Mouse (Mus musculus): ENCODE measurements around the gene Srrm4.

Srrm4 gene

DNA sequence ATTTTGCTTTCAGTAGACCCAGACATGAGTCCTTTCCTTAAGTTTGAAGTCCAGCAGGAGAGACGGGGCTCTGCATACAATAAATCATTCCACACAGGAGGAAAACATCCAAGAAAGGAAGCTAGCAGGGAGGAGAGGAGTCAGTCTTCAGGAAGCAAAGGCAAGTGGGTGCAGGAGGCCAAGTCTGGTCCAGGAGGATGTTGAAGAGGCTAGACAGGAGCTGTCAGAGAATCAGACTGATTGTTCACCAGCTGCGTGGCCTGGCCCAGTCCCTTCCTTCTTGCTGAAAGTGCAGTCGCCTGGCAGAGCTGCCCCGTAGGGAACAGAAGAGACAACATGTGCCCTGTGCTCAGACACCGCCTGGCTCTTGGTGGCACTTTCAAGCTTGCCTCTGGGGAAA lies 100.8 kb downstream of the Srrm4 start:
- DNase-seq (ENCODE audit: low spot score): no peak

DNA sequence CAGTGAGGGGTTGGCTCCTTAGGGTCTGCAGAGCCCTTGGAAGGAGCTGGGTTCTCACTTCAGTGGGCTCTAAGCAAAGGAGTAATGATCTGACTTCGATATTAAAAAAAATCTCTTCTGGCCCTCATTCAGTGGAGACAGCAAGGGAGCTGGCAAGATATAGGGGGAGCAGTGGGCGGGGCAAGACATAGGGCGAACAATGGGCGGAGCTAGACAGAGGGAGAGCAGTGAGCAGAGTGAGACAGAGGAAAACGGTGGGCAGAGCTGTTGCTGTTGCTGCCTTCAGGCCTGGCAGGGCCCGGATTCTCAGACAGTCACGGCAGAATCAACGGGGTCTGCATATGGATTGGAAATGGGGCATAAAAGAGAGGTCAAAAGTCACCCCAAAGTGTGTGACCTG lies 102.0 kb downstream of the Srrm4 start:
- DNase-seq (ENCODE audit: low spot score): no peak

- DNase-seq (ENCODE audit: low spot score): no peak
These were observed 105.5 kb downstream of the Srrm4 start for GRCm38 (mm10) chr5:116486135-116486534.

- DNase-seq (ENCODE audit: low spot score): peak; percentile 66
These were observed 106.5 kb downstream of the Srrm4 start for GRCm38 (mm10) chr5:116485069-116485468.

DNA sequence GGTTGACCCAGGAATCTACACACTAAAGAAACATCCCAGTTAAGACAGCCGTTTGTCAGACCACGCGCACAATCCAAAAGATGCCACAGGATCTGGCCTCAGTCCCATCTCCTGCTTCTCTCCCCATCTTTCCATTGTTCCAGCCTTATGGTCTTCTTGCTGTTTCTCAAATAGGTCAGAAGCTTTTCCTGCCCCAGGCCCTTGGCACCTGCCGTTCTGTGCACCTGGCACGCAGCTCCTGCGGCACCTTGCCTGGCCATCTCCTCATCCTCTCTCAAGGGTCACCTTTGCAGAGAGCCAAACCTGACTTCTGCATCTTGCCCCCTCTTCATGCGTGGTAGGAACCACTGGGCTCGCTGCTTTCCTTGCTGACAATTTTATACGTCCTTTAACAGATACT lies 107.4 kb downstream of the Srrm4 start:
- no peak for DNase-seq (ENCODE audit: low spot score)

GRCm38 (mm10) chr5:116478607-116479371 lies 112.8 kb downstream of the Srrm4 start:
- DNase-seq (ENCODE audit: low spot score): no peak

GRCm38 (mm10) chr5:116476006-116476405 lies 115.6 kb downstream of the Srrm4 start:
- no peak for DNase-seq (ENCODE audit: low spot score)

GRCm38 (mm10) chr5:116461354-116462042 lies 130.1 kb downstream of the Srrm4 start:
- no peak for DNase-seq (ENCODE audit: low spot score)

GRCm38 (mm10) chr5:116459970-116460369 lies 131.6 kb downstream of the Srrm4 start:
- DNase-seq (ENCODE audit: low spot score): no peak

DNA sequence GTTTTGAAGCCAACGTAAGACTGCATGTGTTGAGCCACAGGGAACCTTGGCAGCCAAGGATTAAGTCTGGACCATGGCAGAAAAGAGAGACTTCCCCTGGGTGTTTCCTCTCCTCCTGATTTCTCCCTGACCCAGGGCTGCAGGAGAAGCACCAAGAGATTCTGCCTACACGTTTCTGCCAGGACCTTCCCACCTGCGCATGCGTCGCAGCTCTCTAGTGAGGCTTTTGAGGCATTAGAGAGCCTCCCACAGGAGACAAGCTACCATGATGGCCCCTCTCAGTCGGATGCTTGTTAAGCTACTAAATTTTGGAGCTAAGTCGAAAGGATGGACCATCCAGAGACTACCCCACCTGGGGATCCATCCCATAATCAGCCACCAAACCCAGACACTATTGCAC lies 133.8 kb downstream of the Srrm4 start:
- no peak for DNase-seq (ENCODE audit: low spot score)

DNA sequence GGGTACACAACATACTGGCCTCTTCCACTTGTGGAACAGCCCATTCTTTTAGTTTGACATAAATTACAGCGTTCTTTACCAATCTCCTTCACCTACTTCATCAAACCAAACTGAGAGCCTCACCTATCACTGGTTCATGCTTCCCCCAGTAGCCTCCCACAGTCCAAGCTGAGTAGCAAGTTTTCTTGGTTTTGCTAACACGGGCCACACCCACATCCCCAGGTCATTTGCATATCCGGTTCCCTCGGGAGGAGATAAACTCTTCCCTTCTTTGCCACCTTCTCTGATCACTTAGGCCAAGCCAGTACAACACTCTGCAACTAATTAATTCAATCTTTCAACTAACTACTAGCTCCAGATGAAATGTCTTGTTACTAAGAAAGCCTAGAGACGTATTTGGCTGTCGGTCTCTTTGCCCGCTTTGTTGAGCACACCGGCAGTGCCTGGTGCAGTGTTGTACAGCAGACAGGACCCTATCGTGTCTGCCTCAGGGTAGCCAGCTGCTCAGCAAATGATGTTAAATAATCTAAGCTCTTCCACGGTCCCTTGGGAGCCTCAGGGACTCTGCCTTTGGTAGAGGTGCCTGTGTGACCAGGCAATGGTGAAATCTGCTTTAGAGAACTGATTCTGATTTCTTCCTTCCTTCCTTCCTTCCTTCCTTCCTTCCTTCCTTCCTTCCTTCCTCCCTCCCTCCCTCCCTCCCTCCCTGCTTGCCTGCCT lies 134.7 kb downstream of the Srrm4 start:
- no peak for DNase-seq (ENCODE audit: low spot score)

- DNase-seq (ENCODE audit: low spot score): peak; percentile 51
These were observed 138.2 kb downstream of the Srrm4 start for GRCm38 (mm10) chr5:116453401-116453851.

- DNase-seq (ENCODE audit: low spot score): peak; percentile 27
These were observed 140.7 kb downstream of the Srrm4 start for GRCm38 (mm10) chr5:116450901-116451300.

GRCm38 (mm10) chr5:116449522-116450225 lies 141.9 kb downstream of the Srrm4 start:
- DNase-seq (ENCODE audit: low spot score): no peak

GRCm38 (mm10) chr5:116448409-116449191 lies 143.0 kb downstream of the Srrm4 start:
- no peak for DNase-seq (ENCODE audit: low spot score)

GRCm38 (mm10) chr5:116447821-116448350 lies 143.7 kb downstream of the Srrm4 start:
- no peak for DNase-seq (ENCODE audit: low spot score)

DNA sequence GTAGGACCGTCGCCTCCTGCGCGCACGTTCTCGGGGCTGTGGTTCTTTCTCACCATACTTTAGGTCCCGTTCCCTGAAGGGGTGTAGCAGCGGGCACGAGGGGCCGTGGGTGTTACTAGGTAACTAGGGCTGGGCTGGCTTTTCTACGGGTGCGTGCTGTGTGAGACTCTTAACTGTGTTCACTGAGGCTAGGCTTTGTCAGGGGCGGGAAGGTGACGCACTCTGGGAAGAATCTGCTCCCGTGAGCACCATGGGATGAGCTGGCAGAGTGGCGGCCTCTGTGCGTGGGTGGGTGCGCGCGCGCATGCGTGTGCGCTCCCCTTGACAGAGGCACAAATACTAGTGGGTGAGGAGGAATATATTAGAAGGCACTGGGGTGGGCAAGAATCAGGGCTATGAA lies 145.1 kb downstream of the Srrm4 start:
- no peak for DNase-seq (ENCODE audit: low spot score)

DNA sequence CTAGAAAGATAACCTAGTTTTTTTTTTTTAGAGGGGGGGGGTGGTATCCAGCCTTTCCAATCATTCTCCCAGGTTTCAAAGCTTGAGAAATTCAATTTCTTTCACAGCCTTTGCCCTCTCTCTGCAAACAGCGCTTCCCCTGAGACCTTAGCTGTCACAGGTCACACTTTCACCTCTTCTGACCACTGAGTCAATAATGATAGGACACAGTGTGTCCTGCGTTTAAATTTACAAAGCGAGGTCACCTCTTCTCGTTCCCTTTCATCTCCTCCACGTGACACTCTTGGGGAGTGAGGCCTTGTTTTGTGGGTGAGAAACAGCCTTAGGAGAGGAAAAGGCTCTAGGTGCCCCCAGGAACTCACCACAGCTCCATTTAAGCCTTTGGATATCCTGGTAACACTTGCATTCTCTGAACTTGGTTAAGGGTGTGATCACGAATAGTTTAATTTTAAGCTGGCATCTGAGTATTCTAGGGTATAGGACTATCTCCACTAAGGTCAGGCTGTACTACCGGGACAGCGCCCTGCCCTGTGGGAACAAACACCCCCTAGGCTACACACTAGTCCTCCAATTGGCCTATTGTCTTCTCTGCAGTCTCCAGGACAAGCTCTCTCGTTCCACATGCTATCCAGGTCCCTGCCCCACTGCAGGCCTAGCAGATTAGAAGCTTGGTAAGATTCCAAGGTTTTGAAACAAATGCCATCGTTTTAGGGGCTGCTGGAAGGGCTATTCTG lies 145.8 kb downstream of the Srrm4 start:
- DNase-seq (ENCODE audit: low spot score): no peak

DNA sequence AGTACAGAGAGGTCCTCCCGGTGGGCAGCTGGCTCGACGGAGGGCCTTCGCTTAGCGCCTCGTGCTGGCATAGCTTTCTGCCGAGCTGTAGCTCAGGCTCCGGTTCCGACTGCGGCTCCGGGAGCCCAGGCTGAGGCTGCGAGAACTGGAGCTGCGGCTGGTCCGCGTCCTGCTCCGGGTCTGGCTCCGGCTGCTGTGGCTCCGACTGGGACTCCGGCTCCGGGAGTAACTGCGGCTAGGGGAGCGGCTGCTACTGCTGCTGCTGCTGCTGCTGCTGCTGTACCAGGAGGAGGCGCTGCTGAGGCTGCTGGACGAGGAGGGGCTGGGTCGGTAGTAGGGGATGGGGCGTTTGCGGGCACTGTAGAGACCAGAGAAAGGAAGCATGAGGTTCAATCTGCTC lies 147.1 kb downstream of the Srrm4 start:
- no peak for DNase-seq (ENCODE audit: low spot score)

GRCm38 (mm10) chr5:116443459-116443940 lies 148.1 kb downstream of the Srrm4 start:
- no peak for DNase-seq (ENCODE audit: low spot score)
